Mouse (Mus musculus) erythroblast, embryonic 14.5 days (primary cell): ENCODE results near the gene Ms4a10.

Source experiments
- GATA1 ChIP-seq: IDR thresholded peaks from 2 replicates; pipeline ENCODE4 v1.6.1; 2012; ENCODE audit warnings: low read length, inconsistent platforms, mixed read lengths
- TAL1 ChIP-seq: IDR thresholded peaks from 3 replicates; pipeline ENCODE4 v1.6.1; 2012; ENCODE audit warnings: low read length, inconsistent platforms, mixed read lengths

GRCm38 (mm10) chr19:10948416-10948815, 26.1 kb downstream of the Ms4a10 start:
- no peak for TF ChIP-seq GATA1
- TF ChIP-seq TAL1, result no peak
